Mouse (Mus musculus) testis, adult 2 months (tissue): ENCODE measurements at regions not wholly inside any gene's neighbourhood (a gene's known extent, or its start where the extent isn't known, plus 50 kb on each side); places are given as distances from the start of the nearest gene placed in this dataset.

Experiments used
- H3K27ac ChIP-seq: fragments of 200-500 bp; 2 replicates; pipeline ENCODE4 v1.5.1; 2012; ENCODE audit warnings: low read depth, low read length; ENCODE audit not compliant: control insufficient read depth, insufficient read depth
- H3K27me3 ChIP-seq: fragments of 200-500 bp; 2 replicates; pipeline ENCODE4 v1.6.1; 2012; ENCODE audit warnings: mild to moderate bottlenecking, low read length, moderate library complexity; ENCODE audit not compliant: control insufficient read depth, insufficient read depth
- H3K36me3 ChIP-seq: fragments of 200-500 bp; 2 replicates; pipeline ENCODE4 v1.6.1; 2012; ENCODE audit warnings: mild to moderate bottlenecking, low read length; ENCODE audit not compliant: control insufficient read depth, insufficient read depth
- H3K4me1 ChIP-seq: fragments of 200-500 bp; 2 replicates; pipeline ENCODE4 v1.6.1; 2012; ENCODE audit warnings: low read length; ENCODE audit not compliant: control insufficient read depth, insufficient read depth
- H3K4me3 ChIP-seq: fragments of 200-500 bp; 2 replicates; pipeline ENCODE4 v1.5.1; 2012; ENCODE audit warnings: low read depth, mild to moderate bottlenecking, low read length, moderate library complexity, mixed read lengths; ENCODE audit not compliant: control insufficient read depth
- CTCF ChIP-seq: fragments of 200-500 bp; IDR thresholded peaks from 2 replicates; pipeline ENCODE4 v1.5.1; 2012; ENCODE audit warnings: low read depth, mild to moderate bottlenecking, inconsistent platforms, low read length, moderate library complexity; ENCODE audit not compliant: control insufficient read depth, insufficient read depth, insufficient replicate concordance
- POLR2A ChIP-seq: fragments of 200-500 bp; IDR thresholded peaks from 2 replicates; pipeline ENCODE4 v1.6.1; 2012; ENCODE audit warnings: low read depth, mild to moderate bottlenecking, inconsistent platforms, low read length, moderate library complexity; ENCODE audit not compliant: control insufficient read depth

DNA sequence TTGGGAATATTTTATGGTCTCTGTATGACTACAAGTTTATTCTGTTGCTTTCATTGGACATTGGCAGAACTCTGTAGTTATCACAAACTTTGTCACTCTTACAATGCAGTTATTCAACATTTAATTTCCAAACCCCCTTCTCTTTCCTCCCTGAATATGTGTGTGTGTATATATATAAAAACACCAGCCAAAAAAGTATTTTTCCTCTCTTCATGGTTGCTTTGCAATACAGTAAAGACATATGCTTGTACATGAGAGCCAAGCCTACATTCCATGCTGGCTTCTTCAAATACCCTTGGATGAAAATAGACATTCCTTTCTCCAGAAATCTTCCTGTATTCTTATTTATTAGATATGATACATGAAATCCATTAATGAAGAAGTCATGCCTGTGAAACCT is 287.3 kb upstream of the A1bg start:
- TF ChIP-seq POLR2A (no peak), CTCF (no peak)
- Histone ChIP-seq H3K36me3 (no peaks in the 10 kb centered on the region), H3K27me3 (no peaks in the 10 kb centered on the region), H3K4me3 (no peak overlapping the region), H3K4me1 (no peaks in the 10 kb centered on the region), H3K27ac (no peak overlapping the region)

DNA sequence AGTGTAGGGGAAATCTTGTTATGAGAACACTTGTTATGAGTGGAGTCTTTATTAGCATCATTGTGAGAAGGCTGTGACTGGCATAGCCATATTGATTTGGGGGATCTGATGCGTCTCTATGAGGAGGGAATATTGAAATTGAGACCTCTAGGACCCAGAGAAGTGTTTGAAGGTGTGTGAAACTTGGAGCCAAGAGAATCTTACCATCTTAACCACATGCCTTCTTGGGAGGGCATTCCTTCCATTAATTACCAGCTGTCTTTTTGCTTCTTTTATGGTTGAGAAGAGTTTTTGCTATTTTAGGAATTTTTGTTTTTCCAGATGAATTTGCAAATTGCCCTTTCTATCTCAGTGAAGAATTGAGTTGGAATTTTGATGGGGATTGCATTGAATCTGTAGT is 267.2 kb upstream of the A1bg start:
- H3K4me3 ChIP-seq, result no peak overlapping the region
- no peaks in the 10 kb centered on the region for H3K4me1 ChIP-seq
- no peak overlapping the region for H3K27ac ChIP-seq
- H3K27me3 ChIP-seq, result no peaks in the 10 kb centered on the region
- no peaks in the 10 kb centered on the region for H3K36me3 ChIP-seq
- TF ChIP-seq POLR2A, result no peak
- no peak for TF ChIP-seq CTCF

DNA sequence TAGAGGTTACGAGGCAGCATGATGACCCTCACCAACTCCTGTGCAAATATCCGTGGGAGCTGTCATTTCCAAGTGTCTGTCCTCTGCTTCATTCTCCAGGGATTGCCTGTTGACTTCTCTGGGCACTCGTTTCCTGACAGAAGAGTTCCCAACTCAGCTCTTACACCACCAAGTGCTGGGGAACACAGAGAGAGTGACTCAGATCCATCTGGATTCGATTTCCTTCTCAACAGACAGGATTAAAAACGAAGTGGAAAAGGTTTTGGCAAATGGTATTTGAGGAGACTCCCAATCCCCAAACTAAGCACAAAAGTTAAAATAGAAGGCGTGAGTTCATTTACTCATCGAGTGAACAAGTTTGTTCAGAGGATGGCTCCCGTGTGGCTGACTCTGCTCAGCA is 266.7 kb upstream of the A1bg start:
- H3K27ac ChIP-seq, result no peak overlapping the region
- TF ChIP-seq POLR2A (no peak), CTCF (no peak)
- no peak overlapping the region for H3K4me3 ChIP-seq
- H3K27me3 ChIP-seq, result no peaks in the 10 kb centered on the region
- no peaks in the 10 kb centered on the region for H3K4me1 ChIP-seq
- H3K36me3 ChIP-seq, result no peaks in the 10 kb centered on the region

DNA sequence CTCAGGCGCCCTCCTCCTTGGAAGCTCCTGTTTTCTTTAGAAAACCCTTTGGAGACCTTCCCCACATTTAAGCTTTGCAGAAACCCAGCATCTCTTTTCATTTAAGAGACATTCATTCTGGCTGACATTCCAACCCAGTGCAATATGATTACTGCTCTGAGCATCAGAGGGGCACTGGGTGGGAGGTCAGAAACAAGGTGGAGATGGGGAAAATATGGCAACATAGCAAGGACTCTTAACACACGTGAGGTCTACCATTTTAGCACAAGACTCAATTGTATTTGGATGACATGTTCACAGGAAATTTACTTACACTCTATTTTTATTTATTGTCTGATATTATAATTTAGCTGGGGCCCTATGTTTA is 261.8 kb upstream of the A1bg start:
- no peak for TF ChIP-seq CTCF
- H3K27me3 ChIP-seq, result no peaks in the 10 kb centered on the region
- no peak overlapping the region for H3K27ac ChIP-seq
- H3K36me3 ChIP-seq, result no peaks in the 10 kb centered on the region
- no peaks in the 10 kb centered on the region for H3K4me1 ChIP-seq
- no peak overlapping the region for H3K4me3 ChIP-seq

DNA sequence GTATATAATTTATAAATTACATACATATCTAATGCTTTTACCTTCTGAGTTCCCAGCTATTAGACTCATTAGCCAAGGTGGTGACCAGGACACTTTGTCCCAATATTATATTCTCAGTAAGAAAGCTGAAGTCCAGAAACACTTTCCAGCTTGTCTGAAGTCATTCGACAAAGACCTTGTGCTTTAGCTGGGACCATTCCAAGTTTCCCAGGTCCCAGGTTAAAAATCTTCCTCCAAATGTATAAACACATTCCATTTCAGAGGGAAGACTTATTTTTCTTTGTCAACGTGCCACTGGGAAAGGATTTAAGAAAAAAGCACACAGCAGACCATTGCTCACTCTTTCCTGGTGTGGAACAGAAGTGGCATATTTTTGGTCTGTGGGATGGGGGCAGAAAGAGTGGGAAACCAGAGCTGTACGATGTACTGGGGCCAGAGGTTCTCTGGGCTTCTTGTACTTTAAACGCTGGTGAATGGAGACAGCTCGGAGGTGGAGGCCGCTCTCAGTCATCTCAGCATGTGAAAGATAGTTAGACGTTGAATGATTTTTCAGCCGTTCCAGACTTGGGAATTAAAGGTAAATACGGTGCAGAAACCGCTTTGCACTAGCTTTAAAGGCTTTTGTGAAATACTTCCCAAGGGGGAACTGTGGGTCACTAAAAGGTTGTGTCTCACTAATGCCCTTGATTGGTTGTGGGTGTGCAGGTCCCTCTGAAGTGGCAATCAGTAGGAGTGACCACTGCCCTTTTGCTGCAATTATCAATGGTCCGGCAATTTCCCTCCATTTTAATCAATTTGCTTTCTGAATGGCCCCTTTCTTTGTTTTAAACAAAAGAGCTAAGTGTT is 261.2 kb upstream of the A1bg start:
- H3K4me1 ChIP-seq, result no peaks in the 10 kb centered on the region
- no peaks in the 10 kb centered on the region for H3K27me3 ChIP-seq
- TF ChIP-seq POLR2A (no peak), CTCF (no peak)
- no peak overlapping the region for H3K27ac ChIP-seq
- no peaks in the 10 kb centered on the region for H3K36me3 ChIP-seq
- H3K4me3 ChIP-seq, result no peak overlapping the region

DNA sequence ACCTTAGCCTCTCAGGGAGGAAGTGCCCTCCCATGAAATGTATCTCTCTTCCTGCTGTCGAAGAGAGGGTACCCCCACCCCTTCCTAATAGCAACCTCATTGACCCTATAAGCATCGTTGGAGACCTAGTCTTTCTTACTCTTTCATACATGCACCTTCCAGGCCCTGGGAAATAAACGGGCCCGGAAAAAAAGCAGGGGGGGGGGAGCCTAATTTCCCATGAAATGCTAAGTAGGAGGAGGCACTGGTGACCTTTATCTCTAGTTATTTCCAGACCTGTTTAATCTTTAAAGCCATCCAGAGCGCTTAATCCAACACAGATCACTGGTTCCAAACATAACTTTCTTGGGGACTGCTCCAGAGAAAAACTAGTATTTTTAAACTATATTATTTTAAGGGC is 260.5 kb upstream of the A1bg start:
- TF ChIP-seq CTCF, result no peak
- no peak for TF ChIP-seq POLR2A
- Histone ChIP-seq H3K36me3 (no peaks in the 10 kb centered on the region), H3K27ac (no peak overlapping the region), H3K4me1 (no peaks in the 10 kb centered on the region), H3K27me3 (no peaks in the 10 kb centered on the region), H3K4me3 (no peak overlapping the region)

DNA sequence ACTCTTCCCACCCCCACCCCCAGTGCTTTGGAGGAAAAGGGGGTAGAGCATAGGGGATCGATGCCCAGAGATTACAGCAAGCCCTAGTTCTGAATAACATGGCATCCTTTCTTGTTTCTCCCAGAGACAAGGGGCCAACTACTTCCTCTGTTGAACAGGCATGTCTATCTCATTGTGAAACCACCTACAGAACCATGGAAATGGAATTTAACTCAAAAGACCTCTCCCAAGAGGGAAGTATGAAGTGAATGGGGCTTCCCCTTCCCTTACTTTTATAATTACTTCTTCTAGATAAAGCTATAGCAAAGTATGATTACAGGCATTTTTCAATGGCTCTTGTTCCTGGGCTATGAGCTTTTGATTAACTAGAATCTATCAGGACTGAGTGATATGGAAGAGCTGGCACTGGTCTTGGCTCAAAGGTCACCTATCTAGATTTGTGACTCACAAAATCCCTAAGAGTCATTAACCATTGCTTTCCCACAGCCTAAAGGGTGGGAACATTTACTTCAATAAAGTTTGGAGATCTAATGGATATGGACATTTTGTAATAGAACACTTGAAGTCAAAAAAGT is 246.1 kb upstream of the A1bg start:
- H3K4me3 ChIP-seq, result no peak overlapping the region
- H3K36me3 ChIP-seq, result no peaks in the 10 kb centered on the region
- TF ChIP-seq POLR2A (no peak), CTCF (no peak)
- H3K4me1 ChIP-seq, result no peaks in the 10 kb centered on the region
- no peak overlapping the region for H3K27ac ChIP-seq
- no peaks in the 10 kb centered on the region for H3K27me3 ChIP-seq
